Mouse (Mus musculus): ENCODE data around the gene Acoxl. TPM values are rescaled to one million over a fixed set of nuclear protein-coding genes. Genes with fewer than 3 reads are reported as not detected.

Acoxl gene
- polyA plus RNA-seq, 1 experiment from 2014 or later, result 0.09 TPM

- Histone ChIP-seq H3K9ac (ENCODE audit: low read length) (no peak overlapping the region), H3K27ac (ENCODE audit: low read depth, low read length) (no peak overlapping the region), H3K27me3 (ENCODE audit: control insufficient read depth, insufficient read depth, low read length) (no peaks in the 10 kb centered on the region), H3K4me1 (ENCODE audit: control insufficient read depth, insufficient read depth, low read length) (peaks cover 6% of the 10 kb centered on the region; the same call in 1 of the 2 replicates), H3K4me3 (ENCODE audit: low read depth, low read length) (no peak overlapping the region), H3K4me2 (ENCODE audit: low read depth) (no peak overlapping the region), H3K36me3 (ENCODE audit: control insufficient read depth, insufficient read depth, low read length) (0 out of 2 replicates have a peak, but pooled peaks cover 1% of the 10 kb centered on the region), H3K9me3 (ENCODE audit: control insufficient read depth, low read length) (no peaks in the 10 kb centered on the region)
- ATAC-seq (ENCODE audit: insufficient read depth, low FRiP score, low TSS enrichment) (no peak), DNase-seq (ENCODE audit: low spot score) (no peak)
- WGBS, result 82% methylated on average over 5 of the region's 5 CpGs
Measured at GRCm38 (mm10) chr2:128156067-128156462, 317.4 kb downstream of the Acoxl start.

- Histone ChIP-seq H3K9ac (ENCODE audit: low read length) (no peak overlapping the region), H3K4me1 (ENCODE audit: control insufficient read depth, insufficient read depth, low read length) (peaks cover 6% of the 10 kb centered on the region; the same call in 1 of the 2 replicates), H3K4me2 (ENCODE audit: low read depth) (no peak overlapping the region), H3K36me3 (ENCODE audit: control insufficient read depth, insufficient read depth, low read length) (no peaks in the 10 kb centered on the region), H3K27ac (ENCODE audit: low read depth, low read length) (no peak overlapping the region), H3K4me3 (ENCODE audit: low read depth, low read length) (no peak overlapping the region), H3K27me3 (ENCODE audit: control insufficient read depth, insufficient read depth, low read length) (no peaks in the 10 kb centered on the region), H3K9me3 (ENCODE audit: control insufficient read depth, low read length) (no peaks in the 10 kb centered on the region)
- DNase-seq (ENCODE audit: low spot score), result no peak
- ATAC-seq (ENCODE audit: insufficient read depth, low FRiP score, low TSS enrichment), result no peak
- 78% methylated on average over 12 of the region's 12 CpGs for WGBS
Measured at GRCm38 (mm10) chr2:128156557-128157412, 318.1 kb downstream of the Acoxl start.

GRCm38 (mm10) chr2:128158734-128159410, 320.2 kb downstream of the Acoxl start:
- peaks cover 6% of the 10 kb centered on the region; the same call in 1 of the 2 replicates for H3K4me1 ChIP-seq (ENCODE audit: control insufficient read depth, insufficient read depth, low read length)
- no peaks in the 10 kb centered on the region for H3K36me3 ChIP-seq (ENCODE audit: control insufficient read depth, insufficient read depth, low read length)
- no peak overlapping the region for H3K9ac ChIP-seq (ENCODE audit: low read length)
- no peaks in the 10 kb centered on the region for H3K9me3 ChIP-seq (ENCODE audit: control insufficient read depth, low read length)
- no peak overlapping the region for H3K4me3 ChIP-seq (ENCODE audit: low read depth, low read length)
- no peak overlapping the region for H3K27ac ChIP-seq (ENCODE audit: low read depth, low read length)
- ATAC-seq (ENCODE audit: insufficient read depth, low FRiP score, low TSS enrichment) (peak; percentile 50; the same call in 1 of the 2 replicates), DNase-seq (ENCODE audit: low spot score) (peak; percentile 62)
- H3K27me3 ChIP-seq (ENCODE audit: control insufficient read depth, insufficient read depth, low read length), result no peaks in the 10 kb centered on the region
- no peak overlapping the region for H3K4me2 ChIP-seq (ENCODE audit: low read depth)
- 56% methylated on average over 17 of the region's 17 CpGs for WGBS

- ATAC-seq (ENCODE audit: insufficient read depth, low FRiP score, low TSS enrichment), result no peak
- peaks cover 6% of the 10 kb centered on the region; the same call in 1 of the 2 replicates for H3K4me1 ChIP-seq (ENCODE audit: control insufficient read depth, insufficient read depth, low read length)
- no peak overlapping the region for H3K4me2 ChIP-seq (ENCODE audit: low read depth)
- H3K27me3 ChIP-seq (ENCODE audit: control insufficient read depth, insufficient read depth, low read length), result no peaks in the 10 kb centered on the region
- H3K27ac ChIP-seq (ENCODE audit: low read depth, low read length), result no peak overlapping the region
- no peak overlapping the region for H3K4me3 ChIP-seq (ENCODE audit: low read depth, low read length)
- WGBS, result 76% methylated on average over 7 of the region's 7 CpGs
- no peak overlapping the region for H3K9ac ChIP-seq (ENCODE audit: low read length)
- DNase-seq (ENCODE audit: low spot score), result no peak
- H3K9me3 ChIP-seq (ENCODE audit: control insufficient read depth, low read length), result no peaks in the 10 kb centered on the region
- no peaks in the 10 kb centered on the region for H3K36me3 ChIP-seq (ENCODE audit: control insufficient read depth, insufficient read depth, low read length)
Measured at GRCm38 (mm10) chr2:128159619-128160125, 321.0 kb downstream of the Acoxl start.

- Histone ChIP-seq H3K4me3 (ENCODE audit: low read depth, low read length) (no peak overlapping the region), H3K27me3 (ENCODE audit: control insufficient read depth, insufficient read depth, low read length) (no peaks in the 10 kb centered on the region), H3K27ac (ENCODE audit: low read depth, low read length) (no peak overlapping the region), H3K4me1 (ENCODE audit: control insufficient read depth, insufficient read depth, low read length) (no peaks in the 10 kb centered on the region), H3K36me3 (ENCODE audit: control insufficient read depth, insufficient read depth, low read length) (no peaks in the 10 kb centered on the region), H3K4me2 (ENCODE audit: low read depth) (no peak overlapping the region), H3K9ac (ENCODE audit: low read length) (no peak overlapping the region), H3K9me3 (ENCODE audit: control insufficient read depth, low read length) (no peaks in the 10 kb centered on the region)
- WGBS, result 81% methylated on average over 8 of the region's 8 CpGs
- DNase-seq (ENCODE audit: low spot score) (no peak), ATAC-seq (ENCODE audit: insufficient read depth, low FRiP score, low TSS enrichment) (no peak)
Measured at GRCm38 (mm10) chr2:128163177-128163576, 324.5 kb downstream of the Acoxl start.

- no peaks in the 10 kb centered on the region for H3K36me3 ChIP-seq (ENCODE audit: control insufficient read depth, insufficient read depth, low read length)
- H3K27ac ChIP-seq (ENCODE audit: low read depth, low read length), result no peak overlapping the region
- no peak overlapping the region for H3K9ac ChIP-seq (ENCODE audit: low read length)
- ATAC-seq (ENCODE audit: insufficient read depth, low FRiP score, low TSS enrichment) (no peak), DNase-seq (ENCODE audit: low spot score) (no peak)
- 74% methylated on average over 13 of the region's 13 CpGs for WGBS
- no peak overlapping the region for H3K4me2 ChIP-seq (ENCODE audit: low read depth)
- H3K4me3 ChIP-seq (ENCODE audit: low read depth, low read length), result no peak overlapping the region
- no peaks in the 10 kb centered on the region for H3K4me1 ChIP-seq (ENCODE audit: control insufficient read depth, insufficient read depth, low read length)
- no peaks in the 10 kb centered on the region for H3K27me3 ChIP-seq (ENCODE audit: control insufficient read depth, insufficient read depth, low read length)
- H3K9me3 ChIP-seq (ENCODE audit: control insufficient read depth, low read length), result no peaks in the 10 kb centered on the region
Measured at GRCm38 (mm10) chr2:128166623-128167423, 328.1 kb downstream of the Acoxl start.

GRCm38 (mm10) chr2:128167930-128168329, 329.3 kb downstream of the Acoxl start:
- Histone ChIP-seq H3K4me3 (ENCODE audit: low read depth, low read length) (no peak overlapping the region), H3K4me1 (ENCODE audit: control insufficient read depth, insufficient read depth, low read length) (no peaks in the 10 kb centered on the region), H3K9me3 (ENCODE audit: control insufficient read depth, low read length) (no peaks in the 10 kb centered on the region), H3K9ac (ENCODE audit: low read length) (no peak overlapping the region), H3K36me3 (ENCODE audit: control insufficient read depth, insufficient read depth, low read length) (no peaks in the 10 kb centered on the region), H3K4me2 (ENCODE audit: low read depth) (no peak overlapping the region), H3K27ac (ENCODE audit: low read depth, low read length) (no peak overlapping the region), H3K27me3 (ENCODE audit: control insufficient read depth, insufficient read depth, low read length) (no peaks in the 10 kb centered on the region)
- DNase-seq (ENCODE audit: low spot score) (no peak), ATAC-seq (ENCODE audit: insufficient read depth, low FRiP score, low TSS enrichment) (no peak)
- 96% methylated on average over 12 of the region's 12 CpGs for WGBS

GRCm38 (mm10) chr2:128169486-128169885, 330.8 kb downstream of the Acoxl start:
- ATAC-seq (ENCODE audit: insufficient read depth, low FRiP score, low TSS enrichment), result no peak

More at GRCm38 (mm10) chr2:128169486-128169885, 330.8 kb downstream of the Acoxl start:
- H3K4me3 ChIP-seq (ENCODE audit: low read depth, low read length), result no peak overlapping the region
- no peaks in the 10 kb centered on the region for H3K36me3 ChIP-seq (ENCODE audit: control insufficient read depth, insufficient read depth, low read length)
- 90% methylated on average over 5 of the region's 5 CpGs for WGBS
- H3K9ac ChIP-seq (ENCODE audit: low read length), result no peak overlapping the region
- no peak overlapping the region for H3K4me2 ChIP-seq (ENCODE audit: low read depth)
- H3K27ac ChIP-seq (ENCODE audit: low read depth, low read length), result no peak overlapping the region
- no peaks in the 10 kb centered on the region for H3K4me1 ChIP-seq (ENCODE audit: control insufficient read depth, insufficient read depth, low read length)
- no peak for DNase-seq (ENCODE audit: low spot score)
- no peaks in the 10 kb centered on the region for H3K9me3 ChIP-seq (ENCODE audit: control insufficient read depth, low read length)
- no peaks in the 10 kb centered on the region for H3K27me3 ChIP-seq (ENCODE audit: control insufficient read depth, insufficient read depth, low read length)
